Mouse (Mus musculus): Measurements from ENCODE around the gene Hhatl.

The Hhatl gene

GRCm38 (mm10) chr9:121759091-121760081 lies 32.9 kb downstream of the Hhatl start, which contains the start of gene Zfp651:
Zfp651 (plus strand) TSS chr9:121759330.
- peak; percentile 48 for DNase-seq (ENCODE audit: low spot score)

- DNase-seq (ENCODE audit: low spot score), result no peak
These were observed 34.2 kb downstream of the Hhatl start for GRCm38 (mm10) chr9:121757835-121758814.

- DNase-seq (ENCODE audit: low spot score), result no peak
These were observed 34.9 kb downstream of the Hhatl start for GRCm38 (mm10) chr9:121757432-121757831.

- no peak for DNase-seq (ENCODE audit: low spot score)
These were observed 35.5 kb downstream of the Hhatl start for GRCm38 (mm10) chr9:121756785-121757184.

GRCm38 (mm10) chr9:121754624-121755023 lies 37.7 kb downstream of the Hhatl start:
- DNase-seq (ENCODE audit: low spot score), result no peak

GRCm38 (mm10) chr9:121752774-121753173 lies 39.5 kb downstream of the Hhatl start:
- no peak for DNase-seq (ENCODE audit: low spot score)

- no peak for DNase-seq (ENCODE audit: low spot score)
These were observed 48.3 kb downstream of the Hhatl start for GRCm38 (mm10) chr9:121744051-121744450.

GRCm38 (mm10) chr9:121741168-121741567 lies 51.1 kb downstream of the Hhatl start:
- no peak for DNase-seq (ENCODE audit: low spot score)

- no peak for DNase-seq (ENCODE audit: low spot score)
These were observed 51.8 kb downstream of the Hhatl start for GRCm38 (mm10) chr9:121740490-121740889.
